Mouse (Mus musculus) embryonic facial prominence, embryonic 12.5 days (tissue): ENCODE measurements at regions not wholly inside any gene's neighbourhood (a gene's known extent, or its start where the extent isn't known, plus 50 kb on each side); places are given as distances from the start of the nearest gene placed in this dataset.

Experiments used
- ATAC-seq: fragments of 200-750 bp; cut with Nextera tagmentation; 2 replicates; pipeline ENCODE4 v1.8.0; 2017; ENCODE audit not compliant: insufficient number of reproducible peaks, insufficient read depth, low FRiP score, low TSS enrichment
- H3K27ac ChIP-seq: fragments of 300-500 bp; sonication (generic); 2 replicates; pipeline ENCODE4 v1.5.1; 2016; ENCODE audit warnings: mild to moderate bottlenecking
- H3K27me3 ChIP-seq: fragments of 300-500 bp; sonication (generic); 2 replicates; pipeline ENCODE4 v1.6.1; 2016; ENCODE audit warnings: mild to moderate bottlenecking, moderate library complexity
- H3K36me3 ChIP-seq: fragments of 300-500 bp; sonication (generic); 2 replicates; pipeline ENCODE4 v1.6.1; 2016; ENCODE audit warnings: mild to moderate bottlenecking
- H3K4me1 ChIP-seq: fragments of 300-500 bp; sonication (generic); 2 replicates; pipeline ENCODE4 v1.6.1; 2016
- H3K4me2 ChIP-seq: fragments of 300-500 bp; sonication (generic); replicated peaks from 2 replicates; pipeline ENCODE4 v1.6.1; 2016; ENCODE audit warnings: mild to moderate bottlenecking, moderate library complexity
- H3K4me3 ChIP-seq: fragments of 300-500 bp; sonication (generic); 2 replicates; pipeline ENCODE4 v1.5.1; 2016; ENCODE audit warnings: mild to moderate bottlenecking
- H3K9ac ChIP-seq: fragments of 300-500 bp; sonication (generic); 2 replicates; pipeline ENCODE4 v1.6.1; 2016; ENCODE audit warnings: mild to moderate bottlenecking, moderate library complexity
- H3K9me3 ChIP-seq: fragments of 300-500 bp; sonication (generic); 2 replicates; pipeline ENCODE4 v1.6.1; 2016; ENCODE audit warnings: mild to moderate bottlenecking, moderate library complexity
- WGBS: fragments of 180-500 bp; shearing (Covaris S2); methylation state at CpG from one replicate; pipeline ENCODE4 v1.1.7; 2016; 5-methylcytosine and 5-hydroxymethylcytosine counted together

DNA sequence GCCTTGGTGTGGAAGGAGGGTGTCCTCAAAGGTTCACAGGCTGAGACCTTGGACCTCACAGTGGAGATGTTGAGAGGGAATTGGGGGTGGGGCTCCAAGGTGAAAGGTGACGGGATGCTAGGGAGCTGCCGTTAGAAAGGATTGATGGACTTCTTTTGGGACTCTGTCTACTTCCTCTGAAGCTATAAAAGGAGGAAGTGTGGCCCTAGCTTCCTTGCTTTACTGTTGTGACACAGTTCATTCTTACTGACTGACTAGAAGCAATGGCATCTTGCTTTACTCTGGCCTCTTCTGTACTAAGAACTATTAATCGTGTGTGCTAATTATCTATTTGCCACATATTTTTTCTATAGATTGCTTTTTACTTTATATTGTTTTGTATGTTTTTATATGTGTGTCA is 315.8 kb downstream of the Setd4 start:
- Histone ChIP-seq H3K4me2 (no peak overlapping the region), H3K36me3 (no peaks in the 10 kb centered on the region), H3K9me3 (no peaks in the 10 kb centered on the region), H3K27me3 (no peaks in the 10 kb centered on the region), H3K27ac (no peak overlapping the region), H3K9ac (no peak overlapping the region), H3K4me1 (peaks cover 11% of the 10 kb centered on the region), H3K4me3 (no peak overlapping the region)
- 68% methylated on average over 3 of the region's 3 CpGs for WGBS
- no peak for ATAC-seq

GRCm38 (mm10) chr16:93287520-93287919 is 316.3 kb downstream of the Setd4 start:
- Histone ChIP-seq H3K4me1 (peaks cover 6% of the 10 kb centered on the region), H3K27me3 (0 out of 2 replicates have a peak, but pooled peaks cover under 1% of the 10 kb centered on the region), H3K9me3 (no peaks in the 10 kb centered on the region), H3K36me3 (no peaks in the 10 kb centered on the region), H3K4me3 (no peak overlapping the region), H3K4me2 (no peak overlapping the region), H3K9ac (no peak overlapping the region), H3K27ac (no peak overlapping the region)
- WGBS = 71% methylated on average over 2 of the region's 2 CpGs
- no peak for ATAC-seq

DNA sequence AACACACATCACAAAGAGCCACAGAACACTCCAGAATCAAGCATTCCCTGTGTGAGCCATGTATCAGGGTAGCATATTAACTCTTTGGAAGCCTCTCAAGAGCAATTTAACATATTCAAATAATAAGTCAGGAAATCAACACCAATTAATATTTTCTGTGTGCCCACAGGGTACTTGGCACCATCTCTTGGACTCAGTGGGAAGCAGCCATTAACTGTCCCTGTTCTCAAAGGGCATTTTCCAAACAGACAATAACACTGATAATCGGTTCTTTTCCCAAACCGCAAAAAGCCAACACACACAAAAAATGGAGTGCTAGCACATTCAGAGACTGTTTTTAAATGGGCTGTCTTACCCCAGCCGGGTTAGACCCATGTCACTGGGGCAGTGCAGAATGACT is 317.0 kb downstream of the Setd4 start:
- Histone ChIP-seq H3K4me2 (no peak overlapping the region), H3K36me3 (no peaks in the 10 kb centered on the region), H3K27me3 (0 out of 2 replicates have a peak, but pooled peaks cover 4% of the 10 kb centered on the region), H3K9ac (no peak overlapping the region), H3K27ac (no peak overlapping the region), H3K9me3 (no peaks in the 10 kb centered on the region), H3K4me1 (no peaks in the 10 kb centered on the region; the same call in 1 of the 2 replicates), H3K4me3 (no peak overlapping the region)
- no peak for ATAC-seq
- WGBS = 91% methylated on average over 3 of the region's 3 CpGs

DNA sequence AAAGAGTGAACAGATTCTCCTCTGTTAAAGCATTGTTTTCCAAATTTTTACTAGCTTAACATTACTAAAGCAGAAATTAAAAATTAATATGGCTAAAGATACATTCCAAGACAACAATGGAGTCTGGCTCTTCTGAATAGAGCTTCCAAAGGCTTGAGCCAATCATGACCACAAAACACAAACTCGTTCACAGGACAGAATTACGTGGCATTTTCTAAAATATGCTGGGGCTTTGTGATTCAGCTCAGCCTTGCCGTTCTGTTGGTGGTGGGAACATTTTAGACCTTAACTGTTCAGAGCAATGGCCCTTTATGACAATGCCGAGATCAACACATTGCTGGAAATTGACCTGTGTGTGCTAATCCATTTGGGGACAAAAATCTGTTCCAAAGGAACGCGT is 318.7 kb downstream of the Setd4 start:
- 0 out of 2 replicates have a peak, but pooled peaks cover 4% of the 10 kb centered on the region for H3K27me3 ChIP-seq
- H3K4me3 ChIP-seq = no peak overlapping the region
- no peak overlapping the region for H3K4me2 ChIP-seq
- H3K4me1 ChIP-seq = no peaks in the 10 kb centered on the region
- H3K36me3 ChIP-seq = no peaks in the 10 kb centered on the region
- H3K27ac ChIP-seq = no peak overlapping the region
- no peaks in the 10 kb centered on the region for H3K9me3 ChIP-seq
- 95% methylated on average over 6 of the region's 6 CpGs for WGBS
- no peak overlapping the region for H3K9ac ChIP-seq
- no peak for ATAC-seq

- peaks cover 5% of the 10 kb centered on the region for H3K4me1 ChIP-seq
- H3K27ac ChIP-seq = no peak overlapping the region
- H3K4me3 ChIP-seq = no peak overlapping the region
- ATAC-seq = no peak
- no peaks in the 10 kb centered on the region for H3K9me3 ChIP-seq
- no peak overlapping the region for H3K4me2 ChIP-seq
- H3K27me3 ChIP-seq = 0 out of 2 replicates have a peak, but pooled peaks cover 4% of the 10 kb centered on the region
- H3K9ac ChIP-seq = no peak overlapping the region
- WGBS = 7% methylated on average over 1 of the region's 1 CpGs
- no peaks in the 10 kb centered on the region for H3K36me3 ChIP-seq
These were observed 322.1 kb downstream of the Setd4 start for GRCm38 (mm10) chr16:93281715-93282114.

DNA sequence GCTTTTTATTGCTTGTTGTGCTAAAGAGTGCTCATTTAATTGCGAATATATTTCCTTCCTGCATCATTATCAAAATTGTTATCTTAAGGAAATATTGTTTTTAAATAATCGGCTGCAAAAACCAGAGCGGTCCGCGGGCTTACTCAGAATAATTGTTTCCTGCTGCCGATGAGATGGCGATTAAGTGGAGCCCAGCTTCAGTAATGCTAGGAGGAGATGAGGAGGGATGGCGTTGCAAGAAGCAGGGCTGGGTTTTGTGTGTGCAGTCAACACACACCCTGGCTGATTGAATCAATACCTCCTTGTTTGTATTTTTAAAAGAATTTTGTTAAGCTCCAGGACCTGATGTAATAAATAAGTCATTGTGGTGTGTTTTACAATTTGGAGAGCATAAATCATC is 331.2 kb downstream of the Setd4 start:
- 27% methylated on average over 8 of the region's 8 CpGs for WGBS
- H3K27ac ChIP-seq = no peak overlapping the region
- H3K4me3 ChIP-seq = no peak overlapping the region
- no peak for ATAC-seq
- no peaks in the 10 kb centered on the region for H3K9me3 ChIP-seq
- H3K4me2 ChIP-seq = peak overlapping the region; percentile 4; the same call in 1 of the 2 replicates
- no peaks in the 10 kb centered on the region for H3K36me3 ChIP-seq
- peaks cover 8% of the 10 kb centered on the region for H3K4me1 ChIP-seq
- H3K27me3 ChIP-seq = peaks cover 8% of the 10 kb centered on the region; the same call in 1 of the 2 replicates
- H3K9ac ChIP-seq = no peak overlapping the region

GRCm38 (mm10) chr16:93272146-93272545 is 331.7 kb downstream of the Setd4 start:
- Histone ChIP-seq H3K36me3 (no peaks in the 10 kb centered on the region), H3K4me3 (no peak overlapping the region), H3K4me2 (peak overlapping the region; percentile 4; the same call in 1 of the 2 replicates), H3K27ac (no peak overlapping the region), H3K27me3 (peaks cover 8% of the 10 kb centered on the region; the same call in 1 of the 2 replicates), H3K9ac (no peak overlapping the region), H3K9me3 (no peaks in the 10 kb centered on the region), H3K4me1 (peaks cover 3% of the 10 kb centered on the region; the same call in 1 of the 2 replicates)
- no peak for ATAC-seq
- 56% methylated on average over 6 of the region's 6 CpGs for WGBS

DNA sequence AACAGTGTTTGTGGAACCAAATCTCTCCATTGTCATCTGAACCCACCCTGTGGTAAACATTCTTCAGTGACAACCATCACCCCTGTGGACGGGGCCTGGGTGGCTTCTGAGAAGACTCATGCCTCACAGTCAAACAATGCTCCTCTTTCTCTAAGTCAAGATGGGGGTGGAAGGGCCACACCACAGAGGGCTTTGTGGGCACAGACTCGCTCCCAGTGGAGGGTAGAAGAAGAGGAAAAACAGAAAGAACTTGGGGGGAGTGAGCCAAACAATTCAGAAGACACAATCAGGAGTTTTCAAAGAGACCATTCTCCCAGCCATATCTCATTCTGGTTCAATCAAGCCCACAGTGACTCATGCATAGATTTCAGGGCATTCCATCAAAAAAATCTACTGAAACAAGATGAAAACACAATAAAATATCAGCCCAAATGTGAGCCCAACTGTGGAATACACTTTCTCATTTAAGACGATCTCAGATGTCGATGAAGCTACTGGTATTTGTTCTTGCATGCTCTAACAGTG is 339.7 kb downstream of the Setd4 start:
- H3K4me2 ChIP-seq = no peak overlapping the region
- no peak overlapping the region for H3K27ac ChIP-seq
- H3K9ac ChIP-seq = no peak overlapping the region
- H3K9me3 ChIP-seq = no peaks in the 10 kb centered on the region
- no peak overlapping the region for H3K4me3 ChIP-seq
- H3K4me1 ChIP-seq = no peaks in the 10 kb centered on the region
- 51% methylated on average over 4 of the region's 4 CpGs for WGBS
- H3K36me3 ChIP-seq = no peaks in the 10 kb centered on the region
- H3K27me3 ChIP-seq = peaks cover 6% of the 10 kb centered on the region; the same call in 1 of the 2 replicates
- no peak for ATAC-seq

- no peak for ATAC-seq
- Histone ChIP-seq H3K9ac (no peak overlapping the region), H3K4me2 (no peak overlapping the region), H3K9me3 (no peaks in the 10 kb centered on the region), H3K4me3 (no peak overlapping the region), H3K27me3 (0 out of 2 replicates have a peak, but pooled peaks cover 2% of the 10 kb centered on the region), H3K36me3 (no peaks in the 10 kb centered on the region), H3K4me1 (no peaks in the 10 kb centered on the region), H3K27ac (no peak overlapping the region)
- WGBS = 68% methylated on average over 8 of the region's 8 CpGs
These were observed 340.6 kb downstream of the Setd4 start for GRCm38 (mm10) chr16:93263141-93263815.

- WGBS = 25% methylated on average over 7 of the region's 7 CpGs
- no peak overlapping the region for H3K9ac ChIP-seq
- no peak for ATAC-seq
These were observed 357.0 kb downstream of the Setd4 start for GRCm38 (mm10) chr16:93246825-93247224.

DNA sequence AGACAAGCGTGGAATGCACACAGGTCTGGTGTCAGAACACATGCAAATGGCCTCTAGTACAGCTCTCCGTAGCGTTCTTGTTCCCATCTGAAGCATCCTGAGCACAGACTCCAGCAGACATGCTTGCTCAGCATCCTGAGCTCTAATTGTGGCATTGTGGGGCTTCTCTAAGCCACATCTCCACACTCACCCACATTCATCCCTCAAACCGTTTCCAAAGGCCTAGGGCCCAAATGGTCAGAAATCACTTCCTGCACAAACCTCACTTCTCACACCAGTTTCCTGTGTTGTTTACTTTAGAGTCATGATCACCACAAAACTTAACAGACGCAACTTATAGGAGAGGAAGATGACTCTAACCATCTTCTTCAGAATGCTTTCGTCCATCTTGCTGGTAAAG is 358.1 kb downstream of the Setd4 start:
- Histone ChIP-seq H3K27ac (no peak overlapping the region), H3K9me3 (no peaks in the 10 kb centered on the region), H3K27me3 (no peaks in the 10 kb centered on the region), H3K9ac (no peak overlapping the region), H3K36me3 (no peaks in the 10 kb centered on the region), H3K4me2 (no peak overlapping the region), H3K4me1 (peaks cover 5% of the 10 kb centered on the region), H3K4me3 (no peak overlapping the region)
- no peak for ATAC-seq
- WGBS = 77% methylated on average over 6 of the region's 6 CpGs

More at GRCm38 (mm10) chr16:93246825-93247224, 357.0 kb downstream of the Setd4 start:
- no peak overlapping the region for H3K4me3 ChIP-seq
- H3K36me3 ChIP-seq = no peaks in the 10 kb centered on the region
- no peak overlapping the region for H3K4me2 ChIP-seq
- no peaks in the 10 kb centered on the region for H3K27me3 ChIP-seq
- peaks cover 5% of the 10 kb centered on the region for H3K4me1 ChIP-seq
- H3K9me3 ChIP-seq = no peaks in the 10 kb centered on the region
- H3K27ac ChIP-seq = no peak overlapping the region

- no peak overlapping the region for H3K4me2 ChIP-seq
- H3K27me3 ChIP-seq = no peaks in the 10 kb centered on the region
- ATAC-seq = no peak
- WGBS = 86% methylated on average over 4 of the region's 4 CpGs
- H3K4me1 ChIP-seq = no peaks in the 10 kb centered on the region
- no peak overlapping the region for H3K27ac ChIP-seq
- no peak overlapping the region for H3K9ac ChIP-seq
- no peaks in the 10 kb centered on the region for H3K9me3 ChIP-seq
- H3K36me3 ChIP-seq = no peaks in the 10 kb centered on the region
- H3K4me3 ChIP-seq = no peak overlapping the region
These were observed 365.0 kb downstream of the Setd4 start for GRCm38 (mm10) chr16:93238898-93239297.
